Mouse (Mus musculus) erythroblast, embryonic 14.5 days (primary cell): Measurements from ENCODE around the gene Bicdl1. TPM values are rescaled to one million over a fixed set of nuclear protein-coding genes. Genes with fewer than 3 reads are reported as not detected.

ENCODE experiments used
- H3K27me3 ChIP-seq: 2 replicates; pipeline ENCODE4 v1.6.1; 2012; ENCODE audit warnings: inconsistent platforms; ENCODE audit not compliant: control insufficient read depth
- H3K36me3 ChIP-seq: 2 replicates; pipeline ENCODE4 v1.6.1; 2012; ENCODE audit warnings: mild to moderate bottlenecking, inconsistent platforms; ENCODE audit not compliant: control insufficient read depth
- H3K4me1 ChIP-seq: 2 replicates; pipeline ENCODE4 v1.6.1; 2012; ENCODE audit warnings: inconsistent platforms; ENCODE audit not compliant: control insufficient read depth
- H3K4me3 ChIP-seq: replicated peaks from 2 replicates; pipeline ENCODE3; 2012; ENCODE audit warnings: moderate library complexity, mild to moderate bottlenecking, inconsistent platforms
- H3K9me3 ChIP-seq: 2 replicates; pipeline ENCODE4 v1.6.1; 2012; ENCODE audit warnings: low read length, inconsistent platforms, mixed read lengths; ENCODE audit not compliant: control insufficient read depth
- GATA1 ChIP-seq: IDR thresholded peaks from 2 replicates; pipeline ENCODE4 v1.6.1; 2012; ENCODE audit warnings: low read length, inconsistent platforms, mixed read lengths
- TAL1 ChIP-seq: IDR thresholded peaks from 3 replicates; pipeline ENCODE4 v1.6.1; 2012; ENCODE audit warnings: low read length, inconsistent platforms, mixed read lengths
- polyA plus RNA-seq: library from polyadenylated mRNA; stranded (reverse); fragments of >175 nt; gene quantifications from 2 replicates; pipeline ENCODE4 v1.2.3, GENCODE M21; 2012

Gene Bicdl1
- polyA plus RNA-seq, 1 experiment, result 0.03 TPM

GRCm38 (mm10) chr5:115628083-115628482 lies 103.3 kb downstream of the Bicdl1 start:
- H3K4me1 ChIP-seq, result peaks cover 82% of the 10 kb centered on the region

GRCm38 (mm10) chr5:115626237-115626886 lies 105.1 kb downstream of the Bicdl1 start:
- peak overlapping the region; percentile 60 for H3K4me3 ChIP-seq
- H3K4me1 ChIP-seq, result peaks cover 83% of the 10 kb centered on the region

More at GRCm38 (mm10) chr5:115628083-115628482, 103.3 kb downstream of the Bicdl1 start:
- Histone ChIP-seq H3K4me3 (no peak overlapping the region), H3K9me3 (no peaks in the 10 kb centered on the region), H3K27me3 (no peaks in the 10 kb centered on the region), H3K36me3 (peaks cover 42% of the 10 kb centered on the region)
- no peak for TF ChIP-seq GATA1
- TF ChIP-seq TAL1, result no peak

GRCm38 (mm10) chr5:115623694-115624440 lies 107.6 kb downstream of the Bicdl1 start:
- TF ChIP-seq GATA1 (no peak), TAL1 (no peak)
- Histone ChIP-seq H3K4me3 (no peak overlapping the region), H3K4me1 (peaks cover 65% of the 10 kb centered on the region), H3K36me3 (peaks cover 63% of the 10 kb centered on the region), H3K9me3 (no peaks in the 10 kb centered on the region), H3K27me3 (no peaks in the 10 kb centered on the region)

More at GRCm38 (mm10) chr5:115626237-115626886, 105.1 kb downstream of the Bicdl1 start:
- Histone ChIP-seq H3K27me3 (no peaks in the 10 kb centered on the region), H3K9me3 (no peaks in the 10 kb centered on the region), H3K36me3 (peaks cover 50% of the 10 kb centered on the region)
- TF ChIP-seq TAL1 (peak; percentile 79), GATA1 (peak; percentile 68)

GRCm38 (mm10) chr5:115622686-115623085 lies 108.7 kb downstream of the Bicdl1 start:
- Histone ChIP-seq H3K4me3 (no peak overlapping the region), H3K36me3 (peaks cover 68% of the 10 kb centered on the region)

GRCm38 (mm10) chr5:115619690-115620089 lies 111.7 kb downstream of the Bicdl1 start:
- Histone ChIP-seq H3K4me1 (peaks cover 25% of the 10 kb centered on the region), H3K36me3 (peaks cover 89% of the 10 kb centered on the region), H3K4me3 (no peak overlapping the region)

More at GRCm38 (mm10) chr5:115622686-115623085, 108.7 kb downstream of the Bicdl1 start:
- Histone ChIP-seq H3K4me1 (peaks cover 53% of the 10 kb centered on the region), H3K27me3 (no peaks in the 10 kb centered on the region), H3K9me3 (no peaks in the 10 kb centered on the region)
- TF ChIP-seq GATA1 (no peak), TAL1 (no peak)

GRCm38 (mm10) chr5:115614948-115615347 lies 116.5 kb downstream of the Bicdl1 start:
- TF ChIP-seq GATA1, result no peak
- no peak for TF ChIP-seq TAL1
- H3K9me3 ChIP-seq, result no peaks in the 10 kb centered on the region
- peaks cover 13% of the 10 kb centered on the region for H3K4me1 ChIP-seq
- no peaks in the 10 kb centered on the region for H3K27me3 ChIP-seq
- peaks cover 100% of the 10 kb centered on the region for H3K36me3 ChIP-seq
- no peak overlapping the region for H3K4me3 ChIP-seq

More at GRCm38 (mm10) chr5:115619690-115620089, 111.7 kb downstream of the Bicdl1 start:
- Histone ChIP-seq H3K27me3 (no peaks in the 10 kb centered on the region), H3K9me3 (no peaks in the 10 kb centered on the region)
- TF ChIP-seq GATA1 (no peak), TAL1 (no peak)

- H3K27me3 ChIP-seq, result no peaks in the 10 kb centered on the region
Measured at GRCm38 (mm10) chr5:115613332-115613731, 118.1 kb downstream of the Bicdl1 start.

GRCm38 (mm10) chr5:115611566-115611965 lies 119.9 kb downstream of the Bicdl1 start:
- peaks cover 11% of the 10 kb centered on the region for H3K4me1 ChIP-seq
- no peaks in the 10 kb centered on the region for H3K9me3 ChIP-seq
- peaks cover 92% of the 10 kb centered on the region for H3K36me3 ChIP-seq
- TF ChIP-seq TAL1, result no peak
- no peak for TF ChIP-seq GATA1
- H3K4me3 ChIP-seq, result no peak overlapping the region
- no peaks in the 10 kb centered on the region for H3K27me3 ChIP-seq

More at GRCm38 (mm10) chr5:115613332-115613731, 118.1 kb downstream of the Bicdl1 start:
- TF ChIP-seq TAL1, result no peak
- no peak for TF ChIP-seq GATA1
- no peak overlapping the region for H3K4me3 ChIP-seq
- H3K4me1 ChIP-seq, result peaks cover 11% of the 10 kb centered on the region
- no peaks in the 10 kb centered on the region for H3K9me3 ChIP-seq
- peaks cover 100% of the 10 kb centered on the region for H3K36me3 ChIP-seq

- Histone ChIP-seq H3K27me3 (no peaks in the 10 kb centered on the region), H3K36me3 (peaks cover 80% of the 10 kb centered on the region), H3K9me3 (no peaks in the 10 kb centered on the region), H3K4me1 (no peaks in the 10 kb centered on the region), H3K4me3 (no peak overlapping the region)
- no peak for TF ChIP-seq TAL1
- TF ChIP-seq GATA1, result no peak
Measured at GRCm38 (mm10) chr5:115603561-115603960, 127.9 kb downstream of the Bicdl1 start.

Other genes with a start within 250 kb of the Bicdl1 start
- 0.23 and 0.45 TPM in 2 replicates for gene Sirt4, start 246.9 kb downstream of the Bicdl1 start, polyA plus RNA-seq
- gene Pxn, start 224.9 kb downstream of the Bicdl1 start, polyA plus RNA-seq, result 1.6 and 2.0 TPM in 2 replicates
- 550 and 832 TPM in 2 replicates for gene Rplp0, start 172.2 kb downstream of the Bicdl1 start, polyA plus RNA-seq
- gene Gcn1l1, start 166.4 kb downstream of the Bicdl1 start, polyA plus RNA-seq, result 3.0 TPM in 2 replicates
- 7.6 and 8.7 TPM in 2 replicates for gene Rab35, start 99.7 kb downstream of the Bicdl1 start, polyA plus RNA-seq
- 13.6 and 14.1 TPM in 2 replicates for gene Cit, start 113.7 kb upstream of the Bicdl1 start, polyA plus RNA-seq